Mouse (Mus musculus): ENCODE measurements around the gene Cbx2. TPM values are rescaled to one million over a fixed set of nuclear protein-coding genes. Genes with fewer than 3 reads are reported as not detected.

The Cbx2 gene
- polyA plus RNA-seq, 1 experiment = 6.9 TPM

DNA sequence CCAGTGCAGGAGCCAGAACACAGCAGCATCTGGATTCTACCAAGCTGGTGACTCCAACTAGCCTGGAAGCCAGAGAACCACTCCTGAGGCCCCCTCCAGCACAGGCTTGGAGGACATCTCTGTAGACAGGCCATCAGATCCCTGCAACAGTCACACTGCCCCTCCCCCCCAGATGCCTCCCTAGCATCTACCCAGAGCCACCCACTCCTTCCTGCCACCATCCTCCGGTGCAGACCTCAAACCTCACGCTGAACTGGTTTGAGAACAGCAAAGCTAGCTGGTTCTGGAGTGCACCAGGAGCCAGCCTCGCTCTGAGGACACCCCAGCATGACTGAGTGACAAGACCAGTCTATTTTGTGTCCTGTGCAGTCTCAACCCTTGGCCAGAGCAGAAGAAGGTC, 30.0 kb upstream of the Cbx2 start:
- Histone ChIP-seq H3K4me3 (ENCODE audit: insufficient read depth, low read length) (no peak overlapping the region), H3K27ac (ENCODE audit: insufficient read depth, low read length) (no peak overlapping the region), H3K4me1 (ENCODE audit: control insufficient read depth, insufficient read depth, low read length) (no peaks in the 10 kb centered on the region)
- TF ChIP-seq POLR2A (IDR thresholded peaks at IDR 0.05; ENCODE audit: low read depth, low read length) = no peak
- no peak for TF ChIP-seq CTCF (IDR thresholded peaks at IDR 0.05; ENCODE audit: borderline replicate concordance, insufficient read depth, low read length)

DNA sequence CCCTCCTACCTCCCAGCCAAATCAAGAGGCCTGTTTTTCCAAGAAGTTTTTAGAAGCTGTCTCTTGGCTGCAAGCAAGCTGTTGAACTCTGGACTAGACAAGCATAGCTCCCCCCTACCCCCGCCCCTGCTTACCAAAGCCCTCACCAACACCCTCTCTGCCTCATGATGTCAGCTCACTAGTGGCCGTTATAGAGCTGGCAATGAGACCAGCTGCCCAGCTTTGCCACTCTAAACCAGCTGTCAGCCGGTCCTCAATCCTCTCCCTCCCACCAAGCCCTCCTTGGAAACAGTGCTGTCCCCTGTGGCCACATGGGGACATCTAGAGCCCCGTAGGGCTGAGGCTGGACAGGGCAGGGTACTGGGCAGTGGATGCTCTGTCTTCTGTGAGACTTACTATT, 27.3 kb upstream of the Cbx2 start:
- TF ChIP-seq POLR2A (IDR thresholded peaks at IDR 0.05; ENCODE audit: low read depth, low read length) = no peak
- no peak for TF ChIP-seq CTCF (IDR thresholded peaks at IDR 0.05; ENCODE audit: borderline replicate concordance, insufficient read depth, low read length)
- H3K27ac ChIP-seq (ENCODE audit: insufficient read depth, low read length) = no peak overlapping the region
- no peaks in the 10 kb centered on the region for H3K4me1 ChIP-seq (ENCODE audit: control insufficient read depth, insufficient read depth, low read length)
- no peak overlapping the region for H3K4me3 ChIP-seq (ENCODE audit: insufficient read depth, low read length)

- H3K4me1 ChIP-seq (ENCODE audit: control insufficient read depth, insufficient read depth, low read length) = no peaks in the 10 kb centered on the region
- no peak overlapping the region for H3K4me3 ChIP-seq (ENCODE audit: insufficient read depth, low read length)
- no peak for TF ChIP-seq CTCF (IDR thresholded peaks at IDR 0.05; ENCODE audit: borderline replicate concordance, insufficient read depth, low read length)
- TF ChIP-seq POLR2A (IDR thresholded peaks at IDR 0.05; ENCODE audit: low read depth, low read length) = no peak
- no peak overlapping the region for H3K27ac ChIP-seq (ENCODE audit: insufficient read depth, low read length)
These were observed 25.6 kb upstream of the Cbx2 start for GRCm38 (mm10) chr11:118997182-118997581.

DNA sequence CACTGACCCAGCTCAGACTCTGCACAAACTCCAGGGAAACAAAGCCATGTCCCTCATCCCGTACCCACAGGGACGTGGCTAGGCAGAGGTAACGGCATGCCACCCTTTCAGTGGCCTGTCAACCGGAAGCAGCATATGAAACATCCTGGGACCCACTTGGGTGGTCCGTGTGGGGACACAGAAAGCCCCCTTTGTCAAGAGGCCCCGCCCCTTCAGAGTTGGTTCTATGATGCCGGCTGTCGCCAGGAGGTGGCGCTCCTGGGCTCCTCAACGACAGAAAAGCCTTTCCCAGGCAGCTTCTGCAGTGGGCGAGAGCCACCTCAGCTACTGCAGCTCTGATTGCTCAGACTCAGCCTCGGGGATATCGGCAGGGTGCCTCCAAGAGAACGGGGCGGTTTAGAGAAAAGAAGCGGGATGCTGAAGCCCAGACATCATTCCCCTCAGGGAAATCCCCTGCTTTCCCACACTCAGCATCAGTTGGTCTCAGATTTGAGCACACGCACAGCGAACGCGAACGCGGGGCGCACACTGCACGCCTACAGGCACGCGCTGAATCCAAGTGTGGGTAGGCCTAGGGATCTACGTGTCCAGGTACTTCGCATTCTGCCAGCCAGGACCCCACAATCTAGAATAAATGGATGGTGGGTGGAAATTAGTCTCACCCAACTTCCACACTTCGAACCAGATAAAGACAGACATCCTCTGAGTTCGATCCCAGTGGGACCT, 24.1 kb upstream of the Cbx2 start:
- TF ChIP-seq CTCF (IDR thresholded peaks at IDR 0.05; ENCODE audit: borderline replicate concordance, insufficient read depth, low read length) (peak; percentile 42), POLR2A (IDR thresholded peaks at IDR 0.05; ENCODE audit: low read depth, low read length) (no peak)
- Histone ChIP-seq H3K4me1 (ENCODE audit: control insufficient read depth, insufficient read depth, low read length) (no peaks in the 10 kb centered on the region), H3K4me3 (ENCODE audit: insufficient read depth, low read length) (no peak overlapping the region), H3K27ac (ENCODE audit: insufficient read depth, low read length) (no peak overlapping the region)

GRCm38 (mm10) chr11:118999361-118999804, 23.4 kb upstream of the Cbx2 start:
- H3K4me1 ChIP-seq (ENCODE audit: control insufficient read depth, insufficient read depth, low read length) = no peaks in the 10 kb centered on the region
- no peak overlapping the region for H3K4me3 ChIP-seq (ENCODE audit: insufficient read depth, low read length)
- TF ChIP-seq CTCF (IDR thresholded peaks at IDR 0.05; ENCODE audit: borderline replicate concordance, insufficient read depth, low read length) (no peak), POLR2A (IDR thresholded peaks at IDR 0.05; ENCODE audit: low read depth, low read length) (no peak)
- no peak overlapping the region for H3K27ac ChIP-seq (ENCODE audit: insufficient read depth, low read length)

DNA sequence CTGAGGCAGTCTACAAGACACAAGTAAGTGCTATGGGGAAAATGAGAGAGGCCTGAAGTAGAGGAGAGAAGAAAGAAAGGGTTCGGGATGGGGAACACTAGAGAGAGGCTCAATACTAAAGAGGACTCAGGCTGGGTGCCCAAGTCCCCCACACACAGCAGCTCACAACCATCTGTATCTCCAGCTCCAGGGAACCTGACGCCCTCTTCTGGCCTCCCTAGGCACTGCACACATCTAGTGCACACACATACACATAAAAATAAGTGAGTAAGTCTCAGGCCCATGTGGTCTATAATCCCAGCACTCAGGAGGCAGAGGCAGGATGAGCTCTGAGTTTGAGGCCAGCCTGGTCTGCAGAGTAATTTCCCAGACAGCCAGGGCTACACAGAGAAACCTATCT, 21.9 kb upstream of the Cbx2 start:
- no peak overlapping the region for H3K4me3 ChIP-seq (ENCODE audit: insufficient read depth, low read length)
- H3K27ac ChIP-seq (ENCODE audit: insufficient read depth, low read length) = no peak overlapping the region
- H3K4me1 ChIP-seq (ENCODE audit: control insufficient read depth, insufficient read depth, low read length) = no peaks in the 10 kb centered on the region
- no peak for TF ChIP-seq CTCF (IDR thresholded peaks at IDR 0.05; ENCODE audit: borderline replicate concordance, insufficient read depth, low read length)
- no peak for TF ChIP-seq POLR2A (IDR thresholded peaks at IDR 0.05; ENCODE audit: low read depth, low read length)

DNA sequence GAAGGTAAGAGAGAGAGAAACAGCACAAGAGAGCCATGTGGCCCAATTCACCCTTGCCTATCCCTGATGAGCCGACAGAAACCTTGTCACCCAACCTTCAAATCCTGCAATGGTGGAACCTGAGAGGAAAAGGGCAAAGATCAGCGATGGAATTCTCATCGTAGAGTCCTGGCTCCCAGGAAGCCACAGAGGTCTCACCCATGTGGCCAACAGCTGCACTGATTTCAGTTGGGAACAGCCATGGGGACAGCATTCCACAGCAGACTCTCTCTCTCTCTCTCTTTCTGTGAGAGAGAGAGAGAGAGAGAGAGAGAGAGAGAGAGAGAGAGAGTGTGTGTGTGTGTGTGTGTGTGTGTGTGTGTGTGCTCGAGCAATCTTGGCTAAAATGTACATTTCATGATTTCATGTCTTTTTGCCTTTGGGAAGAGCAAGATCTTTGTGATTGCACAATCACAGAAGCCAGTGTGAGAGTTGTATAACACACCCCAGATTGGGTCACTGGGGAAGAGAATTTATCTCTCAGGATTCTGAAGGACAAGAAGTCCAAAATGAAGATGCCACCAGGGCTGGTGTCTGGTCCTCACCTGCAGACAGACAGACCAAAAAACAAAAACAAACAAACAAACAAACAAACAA, 21.2 kb upstream of the Cbx2 start:
- no peak overlapping the region for H3K27ac ChIP-seq (ENCODE audit: insufficient read depth, low read length)
- TF ChIP-seq CTCF (IDR thresholded peaks at IDR 0.05; ENCODE audit: borderline replicate concordance, insufficient read depth, low read length) (no peak), POLR2A (IDR thresholded peaks at IDR 0.05; ENCODE audit: low read depth, low read length) (no peak)
- H3K4me1 ChIP-seq (ENCODE audit: control insufficient read depth, insufficient read depth, low read length) = no peaks in the 10 kb centered on the region
- no peak overlapping the region for H3K4me3 ChIP-seq (ENCODE audit: insufficient read depth, low read length)

DNA sequence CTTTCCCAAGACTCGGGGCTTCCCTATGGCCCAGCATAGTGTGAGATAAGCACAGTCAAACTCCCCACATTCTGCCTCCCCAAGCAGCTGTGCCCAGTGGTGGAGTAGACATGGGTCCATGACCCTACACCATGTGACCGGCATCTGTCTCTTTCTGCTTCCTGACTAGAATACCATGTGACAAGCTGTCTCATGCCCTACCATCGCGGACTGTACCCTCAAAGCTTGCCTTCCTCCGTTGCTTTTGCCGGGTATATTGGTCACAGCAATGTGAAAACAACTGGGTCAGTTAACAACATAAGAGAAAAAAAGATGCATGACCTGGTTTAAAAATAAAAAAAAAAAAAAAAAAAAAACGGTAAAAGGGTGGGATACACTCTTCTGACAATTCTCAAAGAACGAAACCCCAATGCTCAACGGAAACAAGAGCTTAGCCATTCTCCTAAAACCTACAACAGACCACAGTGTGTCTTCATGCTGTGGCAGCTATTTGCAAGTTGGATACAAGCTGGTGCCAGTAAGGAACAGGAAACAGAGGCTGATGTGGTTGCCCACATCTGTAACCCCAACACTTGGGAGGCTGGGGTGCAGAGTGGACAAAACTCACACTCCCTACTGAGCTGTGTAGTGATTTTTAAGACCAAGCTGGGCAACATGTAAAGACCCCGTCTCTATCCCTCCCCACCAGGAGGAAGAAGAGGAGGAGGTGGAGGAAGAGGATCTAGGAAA, 17.1 kb upstream of the Cbx2 start:
- Histone ChIP-seq H3K4me3 (ENCODE audit: insufficient read depth, low read length) (no peak overlapping the region), H3K27ac (ENCODE audit: insufficient read depth, low read length) (no peak overlapping the region), H3K4me1 (ENCODE audit: control insufficient read depth, insufficient read depth, low read length) (no peaks in the 10 kb centered on the region)
- no peak for TF ChIP-seq POLR2A (IDR thresholded peaks at IDR 0.05; ENCODE audit: low read depth, low read length)
- TF ChIP-seq CTCF (IDR thresholded peaks at IDR 0.05; ENCODE audit: borderline replicate concordance, insufficient read depth, low read length) = no peak

- Histone ChIP-seq H3K4me1 (ENCODE audit: control insufficient read depth, insufficient read depth, low read length) (no peaks in the 10 kb centered on the region), H3K27ac (ENCODE audit: insufficient read depth, low read length) (no peak overlapping the region), H3K4me3 (ENCODE audit: insufficient read depth, low read length) (no peak overlapping the region)
- TF ChIP-seq CTCF (IDR thresholded peaks at IDR 0.05; ENCODE audit: borderline replicate concordance, insufficient read depth, low read length) (no peak), POLR2A (IDR thresholded peaks at IDR 0.05; ENCODE audit: low read depth, low read length) (no peak)
These were observed 16.3 kb upstream of the Cbx2 start for GRCm38 (mm10) chr11:119006462-119006861.

All from embryonic fibroblast, embryonic 13.5 days (primary cell).